Mouse (Mus musculus) forebrain, embryonic 11.5 days (tissue): ENCODE results near the gene Nr3c2. TPM values are rescaled to one million over a fixed set of nuclear protein-coding genes. Genes with fewer than 3 reads are reported as not detected.

Experiments used
- ATAC-seq: fragments of 200-750 bp; cut with Nextera tagmentation; replicated peaks from 2 replicates; pipeline ENCODE4 v1.8.0; 2017; ENCODE audit warnings: moderate TSS enrichment; ENCODE audit not compliant: low FRiP score
- DNase-seq: peaks from one replicate; pipeline ENCODE4 v3.0.0-alpha.2; 2017; ENCODE audit warnings: low spot score
- H3K27ac ChIP-seq: fragments of 300-500 bp; sonication (generic); 2 replicates; pipeline ENCODE4 v1.5.1; 2014; ENCODE audit warnings: low read depth, low read length
- H3K27me3 ChIP-seq: fragments of 300-500 bp; sonication (generic); 2 replicates; pipeline ENCODE4 v1.6.1; 2014; ENCODE audit warnings: mild to moderate bottlenecking, low read length, mixed read lengths; ENCODE audit not compliant: control insufficient read depth, insufficient read depth
- H3K36me3 ChIP-seq: fragments of 300-500 bp; sonication (generic); 2 replicates; pipeline ENCODE4 v1.6.1; 2014; ENCODE audit warnings: mild to moderate bottlenecking, low read length, moderate library complexity, mixed read lengths; ENCODE audit not compliant: control insufficient read depth, insufficient read depth
- H3K4me1 ChIP-seq: fragments of 300-500 bp; sonication (generic); replicated peaks from 2 replicates; pipeline ENCODE4 v1.6.1; 2014; ENCODE audit warnings: low read length, mixed read lengths; ENCODE audit not compliant: control insufficient read depth, insufficient read depth
- H3K4me2 ChIP-seq: fragments of 300-500 bp; sonication (generic); 2 replicates; pipeline ENCODE4 v1.6.1; 2014; ENCODE audit warnings: low read depth, mild to moderate bottlenecking, low read length, moderate library complexity, mixed read lengths; ENCODE audit not compliant: severe bottlenecking
- H3K4me3 ChIP-seq: fragments of 300-500 bp; sonication (generic); 2 replicates; pipeline ENCODE4 v1.5.1; 2014; ENCODE audit warnings: low read depth, low read length
- H3K9ac ChIP-seq: fragments of 300-500 bp; sonication (generic); 2 replicates; pipeline ENCODE4 v1.6.1; 2014; ENCODE audit warnings: low read length
- H3K9me3 ChIP-seq: fragments of 300-500 bp; sonication (generic); 2 replicates; pipeline ENCODE4 v1.6.1; 2016; ENCODE audit warnings: low read length, mixed read lengths; ENCODE audit not compliant: control insufficient read depth
- WGBS: fragments of 180-500 bp; shearing (Covaris S2); extraction: QIAGEN DNeasy Blood & Tissue Kit; methylation state at CpG from one replicate; pipeline ENCODE4 v1.1.7; 2014; 5-methylcytosine and 5-hydroxymethylcytosine counted together
- polyA plus RNA-seq: library from polyadenylated mRNA; unstranded; fragments of >200 nt; fragmentation: Nextera tagmentation; extraction: Ambion mirVana; gene quantifications from 2 replicates; pipeline ENCODE4 v1.2.1, GENCODE M21; 2014

The Nr3c2 gene
- polyA plus RNA-seq, 1 experiment from 2014 or later: 0.83 TPM

DNA sequence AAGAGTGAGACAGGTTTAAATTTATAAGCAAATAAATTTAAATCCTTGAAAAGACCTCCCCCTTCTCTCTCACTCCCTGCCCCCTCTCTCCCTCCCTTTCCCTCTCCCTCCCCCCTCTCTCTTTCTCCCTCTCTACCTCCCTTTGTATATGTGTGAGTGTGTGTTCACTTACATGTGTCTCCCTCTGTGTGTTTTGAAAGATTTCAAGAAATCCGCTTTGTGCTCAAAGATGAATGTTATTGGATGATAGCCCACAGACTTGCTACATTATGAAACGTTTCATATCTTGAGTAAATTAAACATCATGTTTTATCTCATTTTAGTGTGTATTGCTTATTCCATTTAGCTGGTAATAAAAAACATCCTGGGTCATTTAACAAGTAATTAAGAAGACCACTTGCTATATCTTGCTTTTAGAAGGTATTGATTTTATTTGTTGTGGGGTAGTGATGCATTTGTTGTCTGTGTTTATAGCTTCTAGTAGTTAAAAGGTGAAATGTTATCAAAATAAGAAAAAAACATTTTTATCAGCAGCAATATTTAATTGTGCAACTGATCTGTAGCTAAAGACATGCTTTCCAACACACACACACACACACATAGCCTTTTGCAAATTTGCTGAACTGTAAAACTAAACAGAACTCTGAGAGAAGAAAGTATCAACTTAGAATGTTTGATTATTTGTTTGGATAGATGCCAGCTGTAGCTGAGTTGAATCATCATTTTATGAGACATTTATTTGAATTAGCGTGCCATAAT is 134.6 kb downstream of the Nr3c2 start:
- Histone ChIP-seq H3K36me3 (no peaks in the 10 kb centered on the region), H3K9ac (no peak overlapping the region), H3K27ac (no peak overlapping the region), H3K9me3 (no peaks in the 10 kb centered on the region), H3K27me3 (no peaks in the 10 kb centered on the region), H3K4me1 (no peaks in the 10 kb centered on the region), H3K4me2 (no peak overlapping the region), H3K4me3 (no peak overlapping the region)
- no peak for ATAC-seq
- 87% methylated on average over 3 of the region's 3 CpGs for WGBS
- DNase-seq: no peak

DNA sequence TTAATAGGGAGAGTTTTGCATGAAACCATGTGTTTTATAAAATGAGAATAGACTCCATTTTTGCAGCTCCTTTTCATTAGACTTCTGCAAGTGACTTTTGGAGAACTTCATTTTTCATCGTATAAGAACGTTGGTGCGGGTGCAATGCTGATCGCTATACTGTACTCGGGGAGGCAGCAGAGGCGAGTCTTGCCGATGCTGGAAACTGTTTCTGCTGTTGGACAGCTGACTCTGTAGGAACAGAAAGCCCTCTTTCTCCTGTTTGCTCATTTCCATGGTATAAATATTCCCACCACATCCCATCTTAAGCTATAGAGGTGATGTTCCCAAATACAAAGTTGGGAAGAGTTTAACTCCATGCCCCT is 135.2 kb downstream of the Nr3c2 start:
- Histone ChIP-seq H3K27me3 (no peaks in the 10 kb centered on the region), H3K9me3 (no peaks in the 10 kb centered on the region), H3K4me2 (no peak overlapping the region), H3K9ac (no peak overlapping the region), H3K27ac (no peak overlapping the region), H3K4me1 (no peaks in the 10 kb centered on the region), H3K36me3 (no peaks in the 10 kb centered on the region), H3K4me3 (no peak overlapping the region)
- ATAC-seq (no peak), DNase-seq (no peak)
- WGBS: 91% methylated on average over 7 of the region's 7 CpGs

DNA sequence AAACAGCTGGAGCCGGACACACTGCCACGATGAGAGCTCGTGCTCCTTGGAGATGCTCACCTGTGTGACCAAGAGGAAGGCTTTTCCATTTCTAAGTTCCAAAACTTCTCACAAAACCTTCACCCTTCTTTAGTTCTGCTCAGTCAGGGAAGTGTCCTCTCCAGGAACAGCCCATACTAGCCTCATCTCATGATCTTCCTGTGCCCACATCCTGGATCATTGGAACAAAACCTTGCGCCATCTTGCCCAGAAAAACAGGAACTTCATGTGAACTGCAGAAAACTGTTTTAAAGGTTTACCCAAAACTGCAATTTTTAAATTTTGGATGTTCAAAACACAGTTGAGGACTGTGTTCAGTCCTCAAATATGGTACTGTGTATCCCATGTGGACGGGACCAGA is 142.0 kb downstream of the Nr3c2 start:
- 90% methylated on average over 5 of the region's 5 CpGs for WGBS
- Histone ChIP-seq H3K36me3 (no peaks in the 10 kb centered on the region), H3K4me3 (no peak overlapping the region), H3K4me2 (no peak overlapping the region), H3K9me3 (no peaks in the 10 kb centered on the region), H3K9ac (no peak overlapping the region), H3K27me3 (no peaks in the 10 kb centered on the region), H3K4me1 (no peaks in the 10 kb centered on the region), H3K27ac (no peak overlapping the region)
- no peak for ATAC-seq
- DNase-seq: no peak

DNA sequence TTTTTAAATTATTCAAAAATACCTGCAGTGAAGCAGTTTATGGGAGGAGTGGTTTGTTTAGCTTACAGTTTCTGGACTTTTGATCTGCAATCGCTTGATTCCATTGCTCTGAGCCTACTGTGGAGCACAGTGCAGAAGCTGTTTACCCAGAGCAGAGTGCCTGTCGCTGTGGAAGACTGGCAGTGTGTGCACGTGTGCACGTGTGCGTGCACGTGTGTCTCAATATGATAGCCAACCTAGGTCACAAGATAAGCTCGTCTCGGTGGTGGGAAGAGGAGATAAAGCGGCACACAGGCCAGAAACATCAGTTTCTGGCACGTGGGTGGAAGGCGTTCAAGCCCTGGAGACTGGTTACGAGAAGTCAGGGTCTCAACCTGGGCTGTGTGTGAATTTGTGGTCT is 145.6 kb downstream of the Nr3c2 start:
- no peaks in the 10 kb centered on the region for H3K4me1 ChIP-seq
- ATAC-seq: no peak
- H3K9ac ChIP-seq: no peak overlapping the region
- H3K4me3 ChIP-seq: no peak overlapping the region
- H3K27ac ChIP-seq: no peak overlapping the region
- no peaks in the 10 kb centered on the region for H3K36me3 ChIP-seq
- no peaks in the 10 kb centered on the region for H3K27me3 ChIP-seq
- WGBS: 90% methylated on average over 12 of the region's 12 CpGs
- no peak for DNase-seq
- H3K9me3 ChIP-seq: no peaks in the 10 kb centered on the region
- no peak overlapping the region for H3K4me2 ChIP-seq

DNA sequence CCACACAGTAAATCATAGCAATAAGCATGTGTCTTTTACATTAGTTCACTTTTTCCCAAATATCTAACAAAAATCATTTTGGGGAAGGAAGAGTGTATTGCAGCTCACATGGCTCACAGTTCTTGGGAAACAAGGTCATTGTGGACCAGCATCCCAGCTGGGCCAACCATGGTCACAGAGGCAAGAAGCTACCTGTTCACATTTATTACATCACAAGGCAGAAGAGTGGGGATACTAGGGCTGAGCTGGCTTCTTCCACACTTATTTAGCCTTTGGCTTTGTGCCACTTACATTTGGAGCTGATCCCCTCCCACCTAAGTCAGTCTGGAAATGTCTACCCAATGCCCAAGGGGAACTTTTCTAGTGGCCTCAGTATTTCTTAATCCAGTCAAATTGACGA is 146.5 kb downstream of the Nr3c2 start:
- Histone ChIP-seq H3K9me3 (no peaks in the 10 kb centered on the region), H3K4me3 (no peak overlapping the region), H3K4me2 (no peak overlapping the region), H3K27me3 (no peaks in the 10 kb centered on the region), H3K9ac (no peak overlapping the region), H3K27ac (no peak overlapping the region), H3K36me3 (no peaks in the 10 kb centered on the region), H3K4me1 (no peaks in the 10 kb centered on the region)
- no peak for DNase-seq
- WGBS: 89% methylated on average over 1 of the region's 1 CpGs
- no peak for ATAC-seq

DNA sequence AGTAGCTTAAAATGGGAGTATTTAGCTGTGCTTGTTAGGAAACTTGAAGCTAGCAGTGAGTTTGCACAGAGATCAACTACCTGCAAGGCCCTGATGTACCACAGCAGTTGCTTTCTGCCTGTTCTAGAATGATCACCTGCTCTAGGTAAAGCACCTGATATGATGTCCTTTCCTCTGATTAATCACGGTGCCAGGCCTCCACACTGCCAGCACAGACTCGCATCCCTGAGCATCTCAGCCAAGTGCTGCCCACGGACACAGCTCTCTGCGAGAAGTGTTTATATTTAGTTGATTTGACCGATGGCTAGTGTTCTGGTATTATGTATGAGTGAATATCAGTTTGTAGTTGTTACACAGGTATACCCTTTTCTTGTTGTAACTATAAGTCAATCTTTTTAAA is 147.0 kb downstream of the Nr3c2 start:
- DNase-seq: no peak
- no peak for ATAC-seq
- WGBS: 98% methylated on average over 5 of the region's 5 CpGs
- Histone ChIP-seq H3K9ac (no peak overlapping the region), H3K9me3 (no peaks in the 10 kb centered on the region), H3K27ac (no peak overlapping the region), H3K4me1 (no peaks in the 10 kb centered on the region), H3K27me3 (no peaks in the 10 kb centered on the region), H3K36me3 (no peaks in the 10 kb centered on the region), H3K4me3 (no peak overlapping the region), H3K4me2 (no peak overlapping the region)

DNA sequence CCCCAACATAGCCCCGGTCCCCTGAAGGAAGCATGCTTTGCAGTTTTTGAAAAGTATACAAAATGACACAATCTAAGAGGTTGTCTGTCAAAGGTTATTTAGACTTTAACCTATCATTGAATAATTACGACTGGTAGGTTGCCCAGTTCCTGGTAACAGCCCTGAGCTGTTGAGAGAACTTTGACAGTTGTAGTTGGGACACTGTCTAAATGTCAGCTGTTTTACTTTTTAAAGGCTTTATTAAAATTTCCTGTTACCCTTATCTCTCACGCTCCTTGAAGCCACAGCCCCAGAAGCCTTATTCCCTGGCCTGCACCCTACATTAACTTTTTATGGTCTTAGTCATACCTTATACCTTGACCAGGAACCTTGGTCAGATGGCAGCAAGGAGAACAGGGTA is 147.5 kb downstream of the Nr3c2 start:
- WGBS: 86% methylated on average over 3 of the region's 3 CpGs
- Histone ChIP-seq H3K4me3 (no peak overlapping the region), H3K27me3 (no peaks in the 10 kb centered on the region), H3K4me1 (no peaks in the 10 kb centered on the region), H3K9ac (no peak overlapping the region), H3K9me3 (no peaks in the 10 kb centered on the region), H3K4me2 (no peak overlapping the region), H3K27ac (no peak overlapping the region), H3K36me3 (no peaks in the 10 kb centered on the region)
- DNase-seq (no peak), ATAC-seq (no peak)

DNA sequence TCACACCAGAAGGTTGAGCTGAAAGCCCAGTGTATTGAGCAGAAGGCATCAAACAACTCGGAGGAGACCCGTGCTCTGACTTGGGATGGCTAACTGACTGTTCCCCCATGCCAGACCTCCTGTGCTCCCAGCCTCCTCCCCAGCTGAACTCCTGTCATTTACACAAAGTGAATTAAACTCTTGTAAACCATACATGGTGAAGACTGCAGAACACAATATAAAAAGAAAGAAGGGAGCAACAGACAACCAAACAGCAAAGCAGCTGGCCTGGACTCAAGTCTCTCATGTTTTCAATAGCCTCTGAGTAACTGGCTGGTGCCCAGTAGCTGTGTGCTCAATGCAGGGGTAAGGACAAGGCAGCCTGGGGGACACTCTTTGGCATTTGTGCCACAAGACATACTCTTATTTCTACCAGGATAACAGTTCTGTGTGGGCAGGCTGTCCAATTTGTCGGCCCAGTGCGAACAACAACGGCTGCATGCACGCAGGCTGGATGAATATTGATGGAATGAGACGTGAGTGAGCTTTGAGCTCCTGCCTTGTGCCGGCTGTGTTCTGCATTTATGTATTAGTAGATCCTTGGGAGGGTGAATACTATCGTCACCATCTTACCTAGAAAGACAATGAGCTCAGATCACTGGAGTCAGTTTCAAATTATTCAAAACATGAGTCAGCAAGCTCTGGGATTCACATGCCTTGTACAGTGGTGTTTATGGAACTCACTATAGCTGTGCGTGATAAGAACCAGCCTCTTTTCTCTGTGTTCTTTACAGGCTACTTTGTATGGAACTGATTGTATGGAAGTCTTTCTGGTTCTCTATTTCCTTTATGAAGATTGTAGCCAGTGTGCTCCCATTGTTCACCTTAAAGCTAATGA is 152.4 kb downstream of the Nr3c2 start:
- no peaks in the 10 kb centered on the region for H3K36me3 ChIP-seq
- 86% methylated on average over 10 of the region's 10 CpGs for whole genome bisulfite sequencing
- DNase-seq (no peak), ATAC-seq (no peak)
- no peaks in the 10 kb centered on the region for H3K27me3 ChIP-seq
- H3K4me3 ChIP-seq: no peak overlapping the region
- no peaks in the 10 kb centered on the region for H3K4me1 ChIP-seq
- H3K4me2 ChIP-seq: no peak overlapping the region
- H3K9ac ChIP-seq: no peak overlapping the region
- no peak overlapping the region for H3K27ac ChIP-seq
- H3K9me3 ChIP-seq: no peaks in the 10 kb centered on the region
